Mouse (Mus musculus) forebrain, postnatal 0 days (tissue): ENCODE measurements around the gene Isg20l2. TPM values are rescaled to one million over a fixed set of nuclear protein-coding genes. Genes with fewer than 3 reads are reported as not detected.

Experiments used
- ATAC-seq: fragments of 200-750 bp; cut with Nextera tagmentation; 2 replicates; pipeline ENCODE4 v1.8.0; 2017; ENCODE audit warnings: mild to moderate bottlenecking, moderate library complexity
- DNase-seq: peaks from one replicate; pipeline ENCODE4 v3.0.0-alpha.2; 2015
- H3K27ac ChIP-seq: fragments of 300-500 bp; sonication (generic); 2 replicates; pipeline ENCODE4 v1.5.1; 2014; ENCODE audit warnings: low read depth, mild to moderate bottlenecking, antibody characterized with exemption, low read length, moderate library complexity, mixed read lengths
- H3K27me3 ChIP-seq: fragments of 300-500 bp; sonication (generic); 2 replicates; pipeline ENCODE4 v1.6.1; 2014; ENCODE audit warnings: mild to moderate bottlenecking, low read length, mixed read lengths; ENCODE audit not compliant: insufficient read depth
- H3K36me3 ChIP-seq: fragments of 300-500 bp; sonication (generic); 2 replicates; pipeline ENCODE4 v1.6.1; 2014; ENCODE audit warnings: mild to moderate bottlenecking, moderate library complexity; ENCODE audit not compliant: insufficient read depth
- H3K4me1 ChIP-seq: fragments of 300-500 bp; sonication (generic); 2 replicates; pipeline ENCODE4 v1.6.1; 2014; ENCODE audit warnings: antibody characterized with exemption; ENCODE audit not compliant: insufficient read depth
- H3K4me2 ChIP-seq: fragments of 300-500 bp; sonication (generic); 2 replicates; pipeline ENCODE4 v1.6.1; 2014; ENCODE audit warnings: low read depth, mild to moderate bottlenecking, moderate library complexity
- H3K4me3 ChIP-seq: fragments of 300-500 bp; sonication (generic); 2 replicates; pipeline ENCODE4 v1.5.1; 2014; ENCODE audit warnings: low read depth, low read length, mixed read lengths
- H3K9ac ChIP-seq: fragments of 300-500 bp; sonication (generic); 2 replicates; pipeline ENCODE4 v1.6.1; 2014; ENCODE audit warnings: mild to moderate bottlenecking
- H3K9me3 ChIP-seq: fragments of 300-500 bp; sonication (generic); 2 replicates; pipeline ENCODE4 v1.6.1; 2016; ENCODE audit warnings: low read length
- CTCF ChIP-seq: sonication (generic); IDR thresholded peaks from 2 replicates; pipeline ENCODE4 v1.5.1; 2016; ENCODE audit warnings: antibody characterized with exemption, control low read depth, low read depth
- WGBS: fragments of 180-500 bp; shearing (Covaris S2); extraction: QIAGEN DNeasy Blood & Tissue Kit; methylation state at CpG from one replicate; pipeline ENCODE4 v1.1.7; 2014; 5-methylcytosine and 5-hydroxymethylcytosine counted together
- polyA plus RNA-seq: library from polyadenylated mRNA; unstranded; fragments of >200 nt; fragmentation: Nextera tagmentation; extraction: Ambion mirVana; gene quantifications from 2 replicates; pipeline ENCODE4 v1.2.1, GENCODE M21; 2015
- total RNA-seq: library from RNA; depleted of rRNA; stranded (reverse); fragments of >200 nt; gene quantifications from 2 replicates; pipeline ENCODE4 v1.2.3, GENCODE M21; 2014

Isg20l2 gene
- total and polyA plus RNA-seq, 2 experiments from 2014 or later: 19.3 to 31.9 TPM

DNA sequence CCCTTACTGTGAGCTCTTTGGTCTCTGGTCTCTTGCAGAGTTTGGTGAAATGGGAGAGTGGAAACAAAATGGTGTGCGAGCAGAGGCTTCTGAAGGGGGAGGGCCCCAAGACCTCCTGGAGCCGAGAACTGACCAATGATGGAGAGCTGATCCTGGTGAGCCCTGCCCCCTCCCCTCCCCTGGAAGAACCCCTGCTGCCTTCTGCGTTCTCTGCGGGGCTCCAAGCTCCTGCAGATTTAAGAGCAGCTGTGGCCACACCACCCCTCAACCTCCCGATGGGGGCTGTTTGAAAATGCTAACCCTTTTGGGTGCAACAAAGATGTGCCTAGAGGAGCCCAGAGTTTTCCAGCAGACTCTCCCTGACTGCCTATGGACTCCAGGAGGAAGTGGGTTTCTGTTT lies 22.3 kb downstream of the Isg20l2 start:
- H3K4me2 ChIP-seq: no peak overlapping the region
- H3K9me3 ChIP-seq: no peaks in the 10 kb centered on the region
- no peak for TF ChIP-seq CTCF
- H3K27ac ChIP-seq: no peak overlapping the region
- peaks cover under 1% of the 10 kb centered on the region; the same call in 1 of the 2 replicates for H3K4me1 ChIP-seq
- H3K27me3 ChIP-seq: peaks cover 10% of the 10 kb centered on the region; the same call in 1 of the 2 replicates
- H3K9ac ChIP-seq: no peak overlapping the region
- no peaks in the 10 kb centered on the region for H3K36me3 ChIP-seq
- DNase-seq (no peak), ATAC-seq (peak; percentile 4; the same call in 1 of the 2 replicates)
- H3K4me3 ChIP-seq: no peak overlapping the region
- WGBS: 9% methylated on average over 5 of the region's 5 CpGs

DNA sequence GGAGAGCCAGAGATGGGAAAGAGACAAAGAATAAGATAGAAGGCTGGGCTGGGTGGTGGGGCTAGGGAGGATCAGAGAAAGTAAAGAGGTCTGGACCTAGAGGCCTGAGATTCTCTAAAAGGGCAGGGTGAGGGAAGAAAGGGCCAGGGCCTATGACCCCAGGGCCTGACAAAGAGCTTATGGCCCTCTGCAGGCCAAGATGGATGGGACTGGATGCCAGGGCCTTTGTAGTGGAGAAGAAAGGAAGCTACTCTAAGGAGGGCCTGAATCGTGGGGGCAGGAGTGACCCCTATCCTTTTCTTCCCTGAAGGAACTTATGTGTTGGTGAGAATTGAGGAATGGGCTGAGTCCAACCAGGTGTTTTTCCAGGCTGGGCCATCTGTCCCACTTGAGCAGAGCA lies 27.9 kb downstream of the Isg20l2 start:
- 7% methylated on average over 1 of the region's 1 CpGs for WGBS
- TF ChIP-seq CTCF: no peak
- Histone ChIP-seq H3K9ac (no peak overlapping the region), H3K9me3 (no peaks in the 10 kb centered on the region), H3K36me3 (no peaks in the 10 kb centered on the region), H3K4me3 (no peak overlapping the region), H3K27ac (no peak overlapping the region), H3K4me1 (peaks cover 7% of the 10 kb centered on the region; the same call in 1 of the 2 replicates), H3K4me2 (no peak overlapping the region), H3K27me3 (no peaks in the 10 kb centered on the region)
- ATAC-seq (no peak), DNase-seq (no peak)

DNA sequence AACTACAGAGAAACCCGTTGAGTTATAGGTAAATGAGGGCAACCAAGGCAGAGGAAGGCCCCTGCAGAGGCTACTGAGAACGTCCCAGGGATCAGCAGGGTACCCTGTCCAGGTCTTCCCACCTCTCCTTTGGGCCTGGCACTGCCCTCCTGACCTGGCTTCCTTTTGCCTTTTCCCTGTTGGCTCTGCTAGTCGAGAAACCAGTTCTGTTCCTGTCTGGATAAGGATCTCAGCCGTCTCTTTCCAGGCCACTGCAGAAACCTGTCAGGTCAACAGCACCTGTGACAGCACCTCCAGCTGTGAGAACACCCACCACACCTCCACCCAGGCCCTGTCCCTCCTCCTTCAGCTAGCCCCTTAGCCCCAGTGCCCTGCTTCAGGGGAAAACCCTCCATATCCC lies 28.4 kb downstream of the Isg20l2 start:
- no peak for ATAC-seq
- no peak overlapping the region for H3K4me2 ChIP-seq
- peaks cover 7% of the 10 kb centered on the region; the same call in 1 of the 2 replicates for H3K4me1 ChIP-seq
- H3K9ac ChIP-seq: no peak overlapping the region
- H3K27ac ChIP-seq: no peak overlapping the region
- DNase-seq: no peak
- no peaks in the 10 kb centered on the region for H3K9me3 ChIP-seq
- no peak for TF ChIP-seq CTCF
- no peaks in the 10 kb centered on the region for H3K27me3 ChIP-seq
- no peaks in the 10 kb centered on the region for H3K36me3 ChIP-seq
- no peak overlapping the region for H3K4me3 ChIP-seq
- 38% methylated on average over 4 of the region's 4 CpGs for WGBS

DNA sequence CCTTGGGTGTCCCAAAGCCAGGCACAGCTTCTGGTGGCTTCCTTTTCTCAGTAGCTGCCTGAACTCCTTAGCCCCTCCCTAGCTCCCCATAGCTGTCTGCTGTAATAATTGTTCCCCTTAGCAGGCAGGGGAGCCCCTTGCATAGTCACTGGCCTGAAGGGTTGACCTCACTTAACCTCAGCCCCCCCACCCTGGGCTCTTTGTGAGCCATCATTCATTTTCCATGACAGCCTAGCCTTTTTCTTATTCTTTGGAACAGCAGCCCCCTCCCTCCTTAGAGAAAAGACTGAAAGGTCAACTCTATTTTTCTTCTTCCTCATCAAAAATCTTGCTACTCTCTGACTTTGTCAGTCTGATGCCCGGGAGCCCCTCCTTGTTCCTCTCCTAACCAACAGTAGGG lies 28.9 kb downstream of the Isg20l2 start:
- ATAC-seq (no peak), DNase-seq (no peak)
- Histone ChIP-seq H3K27me3 (no peaks in the 10 kb centered on the region), H3K9ac (no peak overlapping the region), H3K36me3 (no peaks in the 10 kb centered on the region), H3K4me3 (no peak overlapping the region), H3K27ac (no peak overlapping the region), H3K9me3 (no peaks in the 10 kb centered on the region), H3K4me2 (no peak overlapping the region), H3K4me1 (peaks cover 7% of the 10 kb centered on the region; the same call in 1 of the 2 replicates)
- WGBS: 17% methylated on average over 1 of the region's 1 CpGs
- TF ChIP-seq CTCF: no peak

DNA sequence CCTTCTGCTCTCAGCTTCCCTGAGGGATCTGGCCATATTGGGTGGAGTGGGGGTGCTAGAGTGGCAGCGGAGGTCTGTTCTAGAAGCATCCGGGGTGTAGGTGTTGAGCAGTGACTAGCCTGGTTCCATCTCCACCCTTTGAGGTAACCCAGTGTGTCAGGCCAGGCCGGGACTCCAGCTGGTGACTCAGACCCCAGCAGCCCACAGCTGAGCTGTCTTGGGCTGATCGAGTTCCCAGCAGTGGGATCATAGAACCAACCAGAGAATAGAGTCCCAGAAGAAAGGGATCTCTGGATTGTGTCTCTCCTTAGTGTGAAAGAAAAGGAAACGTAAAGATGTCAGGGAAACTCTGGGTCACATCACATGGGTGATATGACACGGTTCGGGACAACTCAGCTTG lies 29.3 kb downstream of the Isg20l2 start:
- no peak overlapping the region for H3K9ac ChIP-seq
- no peak overlapping the region for H3K4me3 ChIP-seq
- peaks cover 7% of the 10 kb centered on the region; the same call in 1 of the 2 replicates for H3K4me1 ChIP-seq
- no peaks in the 10 kb centered on the region for H3K36me3 ChIP-seq
- no peaks in the 10 kb centered on the region for H3K9me3 ChIP-seq
- H3K27ac ChIP-seq: no peak overlapping the region
- no peak overlapping the region for H3K4me2 ChIP-seq
- ATAC-seq (no peak), DNase-seq (no peak)
- no peak for TF ChIP-seq CTCF
- 75% methylated on average over 7 of the region's 7 CpGs for WGBS
- H3K27me3 ChIP-seq: no peaks in the 10 kb centered on the region

DNA sequence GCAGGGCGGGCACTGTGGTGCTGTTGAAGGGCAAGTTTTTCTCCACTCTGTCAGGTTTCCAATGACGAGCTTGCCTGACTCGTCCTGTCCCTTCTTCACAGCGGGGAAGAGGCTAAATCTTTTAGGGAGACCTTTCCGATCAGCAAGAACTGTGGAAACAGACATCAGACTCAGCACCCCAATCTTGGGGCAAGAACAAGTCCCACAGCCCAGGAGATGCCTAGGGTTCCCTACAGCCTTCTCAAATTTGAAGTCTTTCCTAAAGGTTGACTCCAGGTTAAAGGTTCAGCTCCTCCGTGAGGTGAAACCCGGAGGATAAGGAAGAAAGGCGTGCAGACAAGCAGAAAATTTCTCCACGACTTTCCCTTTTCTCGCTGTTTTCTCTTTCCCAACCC lies 30.1 kb downstream of the Isg20l2 start:
- no peak for TF ChIP-seq CTCF
- Histone ChIP-seq H3K4me1 (peaks cover 7% of the 10 kb centered on the region; the same call in 1 of the 2 replicates), H3K9me3 (no peaks in the 10 kb centered on the region), H3K27me3 (no peaks in the 10 kb centered on the region), H3K36me3 (no peaks in the 10 kb centered on the region), H3K4me2 (peak overlapping the region; percentile 78), H3K9ac (peak overlapping the region; percentile 62), H3K4me3 (peak overlapping the region; percentile 46), H3K27ac (peak overlapping the region; percentile 86)
- peak; percentile 58 for DNase-seq
- no peak for ATAC-seq
- 5% methylated on average over 10 of the region's 10 CpGs for WGBS

DNA sequence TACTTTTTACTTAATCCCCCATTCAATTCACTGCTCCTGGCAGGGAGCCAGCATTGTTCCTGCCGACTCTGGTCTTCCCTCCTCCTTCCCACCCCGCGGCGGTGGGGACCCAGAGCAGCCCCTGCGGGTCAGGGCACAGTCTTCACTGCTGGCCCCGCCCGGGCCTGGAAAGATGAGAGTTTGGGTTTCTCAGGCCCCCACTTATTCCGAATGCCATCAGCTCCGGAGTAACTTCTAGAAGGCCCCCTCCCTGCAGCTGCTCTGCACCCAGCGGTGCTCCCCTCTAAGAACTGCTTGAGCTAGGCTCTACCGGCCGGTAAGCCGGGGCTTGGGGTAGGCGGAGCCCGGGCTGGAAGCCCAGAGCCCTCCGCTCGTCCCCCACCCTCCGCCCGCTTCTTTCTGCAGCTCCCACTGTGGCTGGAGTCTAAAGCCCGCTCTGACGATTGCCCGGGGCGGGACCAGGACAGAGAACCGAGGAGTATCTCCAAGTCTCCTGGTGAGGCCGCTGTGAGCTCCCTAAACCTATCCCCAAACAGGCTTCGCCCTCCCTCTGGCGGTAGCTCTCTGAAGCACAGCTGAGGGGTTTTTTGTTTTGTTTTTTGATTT lies 30.6 kb downstream of the Isg20l2 start:
- peak; percentile 94 for TF ChIP-seq CTCF
- Histone ChIP-seq H3K27ac (peak overlapping the region; percentile 86), H3K4me1 (peaks cover 7% of the 10 kb centered on the region; the same call in 1 of the 2 replicates), H3K9ac (peak overlapping the region; percentile 62), H3K9me3 (no peaks in the 10 kb centered on the region), H3K4me3 (peak overlapping the region; percentile 46), H3K36me3 (no peaks in the 10 kb centered on the region), H3K27me3 (no peaks in the 10 kb centered on the region), H3K4me2 (peak overlapping the region; percentile 78)
- 3% methylated on average over 27 of the region's 27 CpGs for WGBS
- ATAC-seq (peak; percentile 100), DNase-seq (peak; percentile 95)
